Mouse (Mus musculus): Measurements from ENCODE around the gene Gm525. TPM values are rescaled to one million over a fixed set of nuclear protein-coding genes. Genes with fewer than 3 reads are reported as not detected.

Gm525 gene
- total and polyA plus RNA-seq, 2 experiments from 2014 or later, result 0.48 TPM; not detected in 1

GRCm38 (mm10) chr11:89046021-89046420, 27.6 kb upstream of the Gm525 start:
- Histone ChIP-seq H3K36me3 (ENCODE audit: insufficient read depth, low read length) (peaks cover 26% of the 10 kb centered on the region; the same call in 1 of the 2 replicates), H3K4me2 (ENCODE audit: low read depth, low read length) (no peak overlapping the region), H3K9ac (replicated peaks; ENCODE audit: low read length) (no peak overlapping the region), H3K9me3 (ENCODE audit: low read length) (0 out of 2 replicates have a peak, but pooled peaks cover 3% of the 10 kb centered on the region), H3K4me1 (ENCODE audit: insufficient read depth, low read length) (no peaks in the 10 kb centered on the region), H3K27me3 (ENCODE audit: insufficient read depth, low read length) (no peaks in the 10 kb centered on the region), H3K4me3 (ENCODE audit: low read length) (no peak overlapping the region), H3K27ac (no peak overlapping the region)
- DNase-seq (ENCODE audit: low spot score) (no peak), ATAC-seq (no peak)
- WGBS, result 94% methylated on average over 3 of the region's 3 CpGs
- no peak for TF ChIP-seq CTCF (IDR thresholded peaks at IDR 0.05; ENCODE audit: low read depth)

- H3K27ac ChIP-seq, result no peak overlapping the region
- no peaks in the 10 kb centered on the region for H3K27me3 ChIP-seq (ENCODE audit: insufficient read depth, low read length)
- no peak for TF ChIP-seq CTCF (IDR thresholded peaks at IDR 0.05; ENCODE audit: low read depth)
- H3K4me1 ChIP-seq (ENCODE audit: insufficient read depth, low read length), result no peaks in the 10 kb centered on the region
- ATAC-seq (no peak), DNase-seq (ENCODE audit: low spot score) (no peak)
- H3K4me2 ChIP-seq (ENCODE audit: low read depth, low read length), result no peak overlapping the region
- no peaks in the 10 kb centered on the region for H3K9me3 ChIP-seq (ENCODE audit: low read length)
- H3K36me3 ChIP-seq (ENCODE audit: insufficient read depth, low read length), result peaks cover 6% of the 10 kb centered on the region; the same call in 1 of the 2 replicates
- no peak overlapping the region for H3K9ac ChIP-seq (replicated peaks; ENCODE audit: low read length)
- WGBS, result 88% methylated on average over 6 of the region's 6 CpGs
- H3K4me3 ChIP-seq (ENCODE audit: low read length), result no peak overlapping the region
These were observed 21.9 kb upstream of the Gm525 start for GRCm38 (mm10) chr11:89051767-89052166.

GRCm38 (mm10) chr11:89055931-89056690, 17.5 kb upstream of the Gm525 start:
- peaks cover 3% of the 10 kb centered on the region; the same call in 1 of the 2 replicates for H3K36me3 ChIP-seq (ENCODE audit: insufficient read depth, low read length)
- no peak overlapping the region for H3K4me2 ChIP-seq (ENCODE audit: low read depth, low read length)
- WGBS, result 72% methylated on average over 13 of the region's 13 CpGs
- no peaks in the 10 kb centered on the region for H3K27me3 ChIP-seq (ENCODE audit: insufficient read depth, low read length)
- no peak for TF ChIP-seq CTCF (IDR thresholded peaks at IDR 0.05; ENCODE audit: low read depth)
- ATAC-seq (no peak), DNase-seq (ENCODE audit: low spot score) (no peak)
- H3K9me3 ChIP-seq (ENCODE audit: low read length), result no peaks in the 10 kb centered on the region
- H3K27ac ChIP-seq, result no peak overlapping the region
- H3K4me3 ChIP-seq (ENCODE audit: low read length), result no peak overlapping the region
- peaks cover 16% of the 10 kb centered on the region for H3K4me1 ChIP-seq (ENCODE audit: insufficient read depth, low read length)
- H3K9ac ChIP-seq (replicated peaks; ENCODE audit: low read length), result no peak overlapping the region

GRCm38 (mm10) chr11:89058515-89059270, 14.9 kb upstream of the Gm525 start:
- TF ChIP-seq CTCF (IDR thresholded peaks at IDR 0.05; ENCODE audit: low read depth), result peak; percentile 62
- 73% methylated on average over 11 of the region's 11 CpGs for WGBS
- Histone ChIP-seq H3K27me3 (ENCODE audit: insufficient read depth, low read length) (no peaks in the 10 kb centered on the region), H3K4me2 (ENCODE audit: low read depth, low read length) (peak overlapping the region; percentile 87), H3K27ac (no peak overlapping the region), H3K4me1 (ENCODE audit: insufficient read depth, low read length) (peaks cover 16% of the 10 kb centered on the region), H3K36me3 (ENCODE audit: insufficient read depth, low read length) (no peaks in the 10 kb centered on the region; the same call in 1 of the 2 replicates), H3K9ac (replicated peaks; ENCODE audit: low read length) (peak overlapping the region; percentile 93), H3K4me3 (ENCODE audit: low read length) (peak overlapping the region; percentile 80), H3K9me3 (ENCODE audit: low read length) (no peaks in the 10 kb centered on the region)
- DNase-seq (ENCODE audit: low spot score) (peak; percentile 21), ATAC-seq (no peak)

- peak overlapping the region; percentile 84 for H3K27ac ChIP-seq
- peaks cover 16% of the 10 kb centered on the region for H3K4me1 ChIP-seq (ENCODE audit: insufficient read depth, low read length)
- DNase-seq (ENCODE audit: low spot score) (peak; percentile 62), ATAC-seq (peak; percentile 74)
- WGBS, result under 1% methylated on average over 33 of the region's 33 CpGs
- no peaks in the 10 kb centered on the region for H3K27me3 ChIP-seq (ENCODE audit: insufficient read depth, low read length)
- no peaks in the 10 kb centered on the region for H3K36me3 ChIP-seq (ENCODE audit: insufficient read depth, low read length)
- peak overlapping the region; percentile 87 for H3K4me2 ChIP-seq (ENCODE audit: low read depth, low read length)
- H3K9ac ChIP-seq (replicated peaks; ENCODE audit: low read length), result peak overlapping the region; percentile 93
- peak overlapping the region; percentile 80 for H3K4me3 ChIP-seq (ENCODE audit: low read length)
- peak; percentile 21; the same call in 1 of the 2 replicates for TF ChIP-seq CTCF (IDR thresholded peaks at IDR 0.05; ENCODE audit: low read depth)
- H3K9me3 ChIP-seq (ENCODE audit: low read length), result no peaks in the 10 kb centered on the region
These were observed 13.7 kb upstream of the Gm525 start for GRCm38 (mm10) chr11:89059919-89060422.

- Histone ChIP-seq H3K4me3 (ENCODE audit: low read length) (peak overlapping the region; percentile 80), H3K9me3 (ENCODE audit: low read length) (no peaks in the 10 kb centered on the region), H3K9ac (replicated peaks; ENCODE audit: low read length) (peak overlapping the region; percentile 93), H3K4me1 (ENCODE audit: insufficient read depth, low read length) (peaks cover 16% of the 10 kb centered on the region), H3K4me2 (ENCODE audit: low read depth, low read length) (peak overlapping the region; percentile 87), H3K27ac (peak overlapping the region; percentile 84), H3K36me3 (ENCODE audit: insufficient read depth, low read length) (no peaks in the 10 kb centered on the region), H3K27me3 (ENCODE audit: insufficient read depth, low read length) (no peaks in the 10 kb centered on the region)
- DNase-seq (ENCODE audit: low spot score), result peak; percentile 95
- WGBS, result under 1% methylated on average over 60 of the region's 63 CpGs
- TF ChIP-seq CTCF (IDR thresholded peaks at IDR 0.05; ENCODE audit: low read depth), result no peak
- ATAC-seq, result peak; percentile 97
These were observed 13.1 kb upstream of the Gm525 start for GRCm38 (mm10) chr11:89060423-89061089.
